Mouse (Mus musculus): ENCODE data around the gene Ccdc84. TPM values are rescaled to one million over a fixed set of nuclear protein-coding genes. Genes with fewer than 3 reads are reported as not detected.
"Not testable (repeated sequence)": the region's sequence is repeated elsewhere in the genome, so short reads cannot be mapped to it uniquely, and the experiment has no call there.

Ccdc84 gene
- polyA plus RNA-seq, 1 experiment from 2014 or later: 23.3 TPM

GRCm38 (mm10) chr9:44411601-44412130, 6.7 kb downstream of the Ccdc84 start:
- Histone ChIP-seq H3K4me1 (ENCODE audit: control insufficient read depth, insufficient read depth, low read length) (peaks cover 6% of the 10 kb centered on the region; the same call in 1 of the 2 replicates), H3K36me3 (ENCODE audit: control insufficient read depth, insufficient read depth, low read length) (peaks cover 21% of the 10 kb centered on the region), H3K27me3 (replicated peaks; ENCODE audit: control insufficient read depth, insufficient read depth, low read length) (no peaks in the 10 kb centered on the region), H3K9me3 (ENCODE audit: control insufficient read depth, low read length) (no peaks in the 10 kb centered on the region), H3K9ac (ENCODE audit: low read depth, low read length) (no peak overlapping the region), H3K27ac (ENCODE audit: low read length) (no peak overlapping the region), H3K4me3 (ENCODE audit: low read length) (no peak overlapping the region), H3K4me2 (ENCODE audit: low read depth, low read length) (no peak overlapping the region)
- ATAC-seq: no peak
- WGBS: 76% methylated on average over 1 of the region's 1 CpGs

- peaks cover 21% of the 10 kb centered on the region for H3K36me3 ChIP-seq (ENCODE audit: control insufficient read depth, insufficient read depth, low read length)
- H3K27me3 ChIP-seq (replicated peaks; ENCODE audit: control insufficient read depth, insufficient read depth, low read length): no peaks in the 10 kb centered on the region
- H3K27ac ChIP-seq (ENCODE audit: low read length): no peak overlapping the region
- WGBS: 81% methylated on average over 2 of the region's 2 CpGs
- H3K4me1 ChIP-seq (ENCODE audit: control insufficient read depth, insufficient read depth, low read length): peaks cover 7% of the 10 kb centered on the region; the same call in 1 of the 2 replicates
- no peak for ATAC-seq
- H3K4me2 ChIP-seq (ENCODE audit: low read depth, low read length): no peak overlapping the region
- no peak overlapping the region for H3K9ac ChIP-seq (ENCODE audit: low read depth, low read length)
- no peak overlapping the region for H3K4me3 ChIP-seq (ENCODE audit: low read length)
- H3K9me3 ChIP-seq (ENCODE audit: control insufficient read depth, low read length): no peaks in the 10 kb centered on the region
Measured at GRCm38 (mm10) chr9:44410647-44411336, 7.6 kb downstream of the Ccdc84 start.

GRCm38 (mm10) chr9:44408693-44409092, 9.7 kb downstream of the Ccdc84 start:
- Histone ChIP-seq H3K9ac (ENCODE audit: low read depth, low read length) (peak overlapping the region; percentile 87), H3K4me2 (ENCODE audit: low read depth, low read length) (peak overlapping the region; percentile 63), H3K36me3 (ENCODE audit: control insufficient read depth, insufficient read depth, low read length) (peaks cover 25% of the 10 kb centered on the region), H3K4me3 (ENCODE audit: low read length) (peak overlapping the region; percentile 76)
- H3K27ac ChIP-seq (ENCODE audit: low read length); H3K27me3 ChIP-seq (replicated peaks; ENCODE audit: control insufficient read depth, insufficient read depth, low read length); H3K4me1 ChIP-seq (ENCODE audit: control insufficient read depth, insufficient read depth, low read length); H3K9me3 ChIP-seq (ENCODE audit: control insufficient read depth, low read length); ATAC-seq: not testable (repeated sequence)
- 76% methylated on average over 9 of the region's 9 CpGs for WGBS

DNA sequence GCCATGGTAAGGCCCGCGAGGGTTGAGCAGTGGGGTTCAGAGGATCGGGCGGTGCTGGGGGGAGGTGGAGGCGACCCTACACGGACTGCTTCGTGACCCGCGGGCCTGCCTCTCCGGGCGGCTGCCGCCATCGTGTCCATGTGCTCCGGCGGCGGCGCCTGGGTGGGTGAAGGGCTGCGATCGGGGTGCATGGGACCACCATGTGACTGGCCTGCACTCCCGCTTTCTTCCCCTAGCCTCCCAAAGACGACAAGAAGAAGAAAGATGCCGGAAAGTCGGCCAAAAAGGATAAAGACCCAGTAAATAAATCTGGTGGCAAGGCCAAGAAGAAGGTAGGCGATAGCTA, 10.6 kb downstream of the Ccdc84 start:
- Histone ChIP-seq H3K4me1 (ENCODE audit: control insufficient read depth, insufficient read depth, low read length) (peaks cover 9% of the 10 kb centered on the region; the same call in 1 of the 2 replicates), H3K9me3 (ENCODE audit: control insufficient read depth, low read length) (no peaks in the 10 kb centered on the region), H3K36me3 (ENCODE audit: control insufficient read depth, insufficient read depth, low read length) (peaks cover 18% of the 10 kb centered on the region), H3K4me3 (ENCODE audit: low read length) (peak overlapping the region; percentile 76), H3K4me2 (ENCODE audit: low read depth, low read length) (peak overlapping the region; percentile 63), H3K27ac (ENCODE audit: low read length) (peak overlapping the region; percentile 96), H3K27me3 (replicated peaks; ENCODE audit: control insufficient read depth, insufficient read depth, low read length) (no peaks in the 10 kb centered on the region), H3K9ac (ENCODE audit: low read depth, low read length) (peak overlapping the region; percentile 87)
- no peak for ATAC-seq
- WGBS: 0% methylated on average over 24 of the region's 24 CpGs

GRCm38 (mm10) chr9:44406906-44407751, 11.2 kb downstream of the Ccdc84 start, which contains the start of the genes Rps25 and Trappc4:
Gene Rps25 (plus strand): TSS chr9:44407139.
Gene Trappc4 (minus strand): TSS chr9:44407600.
- Histone ChIP-seq H3K27me3 (replicated peaks; ENCODE audit: control insufficient read depth, insufficient read depth, low read length) (no peaks in the 10 kb centered on the region), H3K27ac (ENCODE audit: low read length) (peak within 1 kb of the TSS; percentile 96), H3K4me2 (ENCODE audit: low read depth, low read length) (peak within 1 kb of the TSS; percentile 63), H3K4me1 (ENCODE audit: control insufficient read depth, insufficient read depth, low read length) (peaks cover 9% of the 10 kb centered on the region; the same call in 1 of the 2 replicates), H3K9ac (ENCODE audit: low read depth, low read length) (peak within 1 kb of the TSS; percentile 87), H3K36me3 (ENCODE audit: control insufficient read depth, insufficient read depth, low read length) (peaks cover 14% of the 10 kb centered on the region), H3K9me3 (ENCODE audit: control insufficient read depth, low read length) (no peaks in the 10 kb centered on the region), H3K4me3 (ENCODE audit: low read length) (peak within 1 kb of the TSS; percentile 76)
- under 1% methylated on average over 51 of the region's 51 CpGs for WGBS
- peak; percentile 97 for ATAC-seq

DNA sequence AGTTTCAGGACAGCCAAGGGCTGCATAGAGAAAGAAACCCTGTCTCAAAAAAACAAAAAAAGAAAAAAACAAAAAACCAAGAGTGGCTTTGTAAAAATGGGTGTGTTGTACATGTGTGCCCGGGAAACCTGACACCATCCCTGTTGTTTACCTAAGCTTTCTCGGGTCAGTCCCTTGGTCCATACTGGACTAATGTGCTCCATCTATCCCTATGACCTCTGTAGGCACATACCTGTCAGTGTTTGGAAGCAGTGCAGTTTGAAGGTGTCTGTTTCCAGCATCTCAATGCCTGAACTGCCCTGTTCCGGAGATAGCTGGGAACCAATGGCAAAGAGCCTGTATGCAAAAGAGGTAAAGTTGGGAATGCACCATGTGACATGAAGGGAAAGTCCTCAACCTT, 13.4 kb downstream of the Ccdc84 start:
- Histone ChIP-seq H3K4me1 (ENCODE audit: control insufficient read depth, insufficient read depth, low read length) (peaks cover 13% of the 10 kb centered on the region; the same call in 1 of the 2 replicates), H3K4me2 (ENCODE audit: low read depth, low read length) (no peak overlapping the region), H3K9me3 (ENCODE audit: control insufficient read depth, low read length) (no peaks in the 10 kb centered on the region), H3K27ac (ENCODE audit: low read length) (no peak overlapping the region), H3K36me3 (ENCODE audit: control insufficient read depth, insufficient read depth, low read length) (peaks cover 4% of the 10 kb centered on the region; the same call in 1 of the 2 replicates), H3K4me3 (ENCODE audit: low read length) (no peak overlapping the region), H3K27me3 (replicated peaks; ENCODE audit: control insufficient read depth, insufficient read depth, low read length) (no peaks in the 10 kb centered on the region), H3K9ac (ENCODE audit: low read depth, low read length) (no peak overlapping the region)
- no peak for ATAC-seq
- WGBS: 60% methylated on average over 3 of the region's 3 CpGs

DNA sequence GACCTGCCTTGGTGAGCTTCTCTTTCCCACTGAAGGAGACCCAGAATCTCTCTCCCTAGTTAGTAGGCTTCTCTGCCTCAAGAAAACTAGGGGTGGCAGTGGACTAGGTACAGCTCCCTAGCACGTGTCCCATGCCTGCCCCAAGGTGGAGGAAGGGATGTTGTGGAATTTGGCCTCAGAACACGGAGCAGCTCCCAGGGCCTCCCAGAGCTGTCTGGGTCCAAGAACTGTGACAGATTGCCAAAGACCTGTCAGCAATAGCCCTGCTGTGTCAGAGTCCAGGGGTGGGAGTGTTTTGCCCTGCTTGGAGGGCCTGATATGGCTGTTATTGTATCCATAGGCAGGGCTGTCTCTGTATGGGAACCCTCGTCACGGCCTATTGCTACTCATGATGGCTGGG, 17.3 kb downstream of the Ccdc84 start:
- ATAC-seq: peak; percentile 4; the same call in 1 of the 2 replicates

DNA sequence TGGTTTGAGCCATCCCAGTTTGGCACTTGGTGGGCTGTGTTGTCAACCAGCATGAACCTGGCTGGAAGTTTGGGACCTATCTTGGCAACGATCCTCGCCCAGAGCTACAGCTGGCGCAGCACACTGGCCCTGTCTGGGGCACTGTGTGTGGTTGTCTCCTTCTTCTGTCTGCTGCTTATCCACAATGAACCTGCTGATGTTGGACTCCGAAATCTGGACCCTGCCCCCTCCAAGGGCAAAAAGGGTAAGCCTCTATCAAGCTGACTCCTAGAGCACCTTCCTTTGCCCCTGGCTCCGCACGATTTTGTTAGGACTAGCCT, 18.6 kb downstream of the Ccdc84 start:
- peak overlapping the region; percentile 85; the same call in 1 of the 2 replicates for H3K4me3 ChIP-seq (ENCODE audit: low read length)
- no peak overlapping the region for H3K27ac ChIP-seq (ENCODE audit: low read length)
- H3K4me2 ChIP-seq (ENCODE audit: low read depth, low read length): peak overlapping the region; percentile 84; the same call in 1 of the 2 replicates
- peaks cover 15% of the 10 kb centered on the region for H3K4me1 ChIP-seq (ENCODE audit: control insufficient read depth, insufficient read depth, low read length)
- peak overlapping the region; percentile 89; the same call in 1 of the 2 replicates for H3K9ac ChIP-seq (ENCODE audit: low read depth, low read length)
- H3K27me3 ChIP-seq (replicated peaks; ENCODE audit: control insufficient read depth, insufficient read depth, low read length): no peaks in the 10 kb centered on the region
- no peak for ATAC-seq
- 89% methylated on average over 6 of the region's 6 CpGs for WGBS
- peaks cover 4% of the 10 kb centered on the region; the same call in 1 of the 2 replicates for H3K36me3 ChIP-seq (ENCODE audit: control insufficient read depth, insufficient read depth, low read length)
- H3K9me3 ChIP-seq (ENCODE audit: control insufficient read depth, low read length): no peaks in the 10 kb centered on the region

More for the DNA sequence above, 17.3 kb downstream of the Ccdc84 start:
- Histone ChIP-seq H3K4me1 (ENCODE audit: control insufficient read depth, insufficient read depth, low read length) (peaks cover 17% of the 10 kb centered on the region), H3K4me3 (ENCODE audit: low read length) (no peak overlapping the region), H3K36me3 (ENCODE audit: control insufficient read depth, insufficient read depth, low read length) (peaks cover 4% of the 10 kb centered on the region; the same call in 1 of the 2 replicates), H3K27me3 (replicated peaks; ENCODE audit: control insufficient read depth, insufficient read depth, low read length) (no peaks in the 10 kb centered on the region), H3K9ac (ENCODE audit: low read depth, low read length) (0 out of 2 replicates have a peak overlapping the region, but pooled peaks have one; percentile 7), H3K27ac (ENCODE audit: low read length) (peak overlapping the region; percentile 81), H3K4me2 (ENCODE audit: low read depth, low read length) (no peak overlapping the region), H3K9me3 (ENCODE audit: control insufficient read depth, low read length) (no peaks in the 10 kb centered on the region)
- WGBS: 63% methylated on average over 4 of the region's 4 CpGs

Measured in intestine, embryonic 16.5 days (tissue).